Mouse (Mus musculus): ENCODE results near the gene Bcl7b. TPM values are rescaled to one million over a fixed set of nuclear protein-coding genes. Genes with fewer than 3 reads are reported as not detected.

Gene Bcl7b
- polyA plus RNA-seq, 1 experiment from 2014 or later: 43.2 TPM

DNA sequence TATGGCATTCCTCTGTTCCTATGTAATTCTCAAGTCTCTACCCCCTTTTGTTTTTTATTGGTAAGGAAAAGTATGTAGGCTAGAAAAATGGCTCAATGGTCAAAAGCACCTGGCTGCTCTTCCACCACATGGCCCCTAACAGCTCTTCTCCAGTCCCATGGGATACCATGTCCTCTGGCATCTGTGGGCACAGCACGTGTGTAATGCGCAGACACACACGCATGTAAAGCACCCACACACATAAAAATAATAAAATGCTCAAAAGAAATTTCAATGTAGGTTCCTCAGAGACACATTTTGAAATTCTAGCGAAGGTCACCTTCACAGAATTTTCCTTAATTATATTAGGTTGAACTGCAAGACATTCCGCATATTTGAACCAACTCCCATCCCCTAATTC is 1.4 kb downstream of the Bcl7b start:
- Histone ChIP-seq H3K4me3 (replicated peaks) (peak overlapping the region; percentile 68), H3K4me1 (replicated peaks) (peaks cover 6% of the 10 kb centered on the region; the same call in 1 of the 2 replicates), H3K9me3 (no peaks in the 10 kb centered on the region), H3K27me3 (no peaks in the 10 kb centered on the region), H3K36me3 (peaks cover 38% of the 10 kb centered on the region), H3K4me2 (peak overlapping the region; percentile 79), H3K9ac (replicated peaks) (peak overlapping the region; percentile 59; the same call in 1 of the 2 replicates), H3K27ac (peak overlapping the region; percentile 98; the same call in 1 of the 2 replicates)
- no peak for ATAC-seq (ENCODE audit: insufficient number of reproducible peaks, insufficient read depth, low FRiP score, low TSS enrichment, low read depth)
- WGBS: 95% methylated on average over 5 of the region's 5 CpGs

DNA sequence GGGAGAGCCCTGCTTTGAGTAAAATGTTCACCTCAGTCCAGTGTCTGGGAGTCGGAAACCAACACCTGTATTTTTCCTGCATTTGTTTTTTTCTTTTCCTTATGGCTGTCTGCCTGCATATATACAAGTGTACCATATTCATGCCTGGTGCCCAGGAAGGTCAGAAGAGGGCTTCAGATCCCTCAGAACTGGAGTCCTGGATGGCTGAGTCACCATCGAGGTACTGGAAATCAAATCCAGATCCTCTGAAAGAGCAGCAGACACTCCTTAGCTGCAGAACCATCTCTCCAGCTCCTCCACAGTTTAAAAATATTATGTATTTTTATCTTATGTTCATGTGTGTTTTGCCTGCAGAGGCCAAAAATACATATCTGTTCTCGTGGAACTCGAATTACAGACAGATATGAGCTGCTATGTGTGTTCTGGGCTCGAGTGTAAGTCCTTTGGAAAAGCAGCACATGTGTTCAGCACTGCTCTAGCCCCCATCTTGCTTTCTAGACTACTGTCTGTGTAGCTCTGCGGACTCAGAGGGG is 3.7 kb downstream of the Bcl7b start:
- WGBS: 89% methylated on average over 6 of the region's 6 CpGs
- H3K9me3 ChIP-seq: no peaks in the 10 kb centered on the region
- H3K36me3 ChIP-seq: peaks cover 57% of the 10 kb centered on the region
- no peak overlapping the region for H3K4me2 ChIP-seq
- ATAC-seq (ENCODE audit: insufficient number of reproducible peaks, insufficient read depth, low FRiP score, low TSS enrichment, low read depth): no peak
- H3K9ac ChIP-seq (replicated peaks): no peak overlapping the region
- H3K4me3 ChIP-seq (replicated peaks): no peak overlapping the region
- peaks cover 6% of the 10 kb centered on the region; the same call in 1 of the 2 replicates for H3K4me1 ChIP-seq (replicated peaks)
- H3K27ac ChIP-seq: 0 out of 2 replicates have a peak overlapping the region, but pooled peaks have one; percentile 12
- H3K27me3 ChIP-seq: no peaks in the 10 kb centered on the region

GRCm38 (mm10) chr5:135172986-135173385 is 4.9 kb downstream of the Bcl7b start:
- peaks cover 69% of the 10 kb centered on the region for H3K36me3 ChIP-seq
- ATAC-seq (ENCODE audit: insufficient number of reproducible peaks, insufficient read depth, low FRiP score, low TSS enrichment, low read depth): no peak
- H3K9ac ChIP-seq (replicated peaks): no peak overlapping the region
- no peak overlapping the region for H3K27ac ChIP-seq
- no peaks in the 10 kb centered on the region for H3K9me3 ChIP-seq
- WGBS: 94% methylated on average over 5 of the region's 5 CpGs
- no peak overlapping the region for H3K4me3 ChIP-seq (replicated peaks)
- H3K27me3 ChIP-seq: no peaks in the 10 kb centered on the region
- H3K4me1 ChIP-seq (replicated peaks): peaks cover 6% of the 10 kb centered on the region; the same call in 1 of the 2 replicates
- no peak overlapping the region for H3K4me2 ChIP-seq

DNA sequence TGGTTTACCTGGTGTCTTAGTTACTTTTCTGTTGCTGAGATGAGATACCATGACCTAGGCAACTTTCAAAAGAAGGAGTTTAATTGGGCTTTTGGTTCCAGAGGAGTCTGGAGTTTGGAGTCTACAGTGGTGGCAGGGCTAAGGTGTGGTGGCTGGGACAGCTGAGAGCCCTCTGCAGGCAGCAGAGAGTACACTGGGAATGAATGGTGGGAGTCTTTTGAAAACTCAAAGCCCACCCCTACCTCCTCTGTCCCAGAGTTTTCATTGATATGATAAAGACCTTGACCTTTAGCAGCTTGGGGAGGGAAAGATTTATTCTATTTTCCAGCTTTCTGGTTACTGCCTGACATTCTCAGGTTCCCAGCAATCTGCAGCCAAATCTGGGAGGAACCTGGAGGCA is 7.0 kb downstream of the Bcl7b start:
- H3K4me1 ChIP-seq (replicated peaks): no peaks in the 10 kb centered on the region
- no peak overlapping the region for H3K9ac ChIP-seq (replicated peaks)
- no peak for ATAC-seq (ENCODE audit: insufficient number of reproducible peaks, insufficient read depth, low FRiP score, low TSS enrichment, low read depth)
- H3K27ac ChIP-seq: no peak overlapping the region
- no peaks in the 10 kb centered on the region for H3K9me3 ChIP-seq
- no peaks in the 10 kb centered on the region for H3K27me3 ChIP-seq
- no peak overlapping the region for H3K4me2 ChIP-seq
- no peak overlapping the region for H3K4me3 ChIP-seq (replicated peaks)
- H3K36me3 ChIP-seq: peaks cover 90% of the 10 kb centered on the region

DNA sequence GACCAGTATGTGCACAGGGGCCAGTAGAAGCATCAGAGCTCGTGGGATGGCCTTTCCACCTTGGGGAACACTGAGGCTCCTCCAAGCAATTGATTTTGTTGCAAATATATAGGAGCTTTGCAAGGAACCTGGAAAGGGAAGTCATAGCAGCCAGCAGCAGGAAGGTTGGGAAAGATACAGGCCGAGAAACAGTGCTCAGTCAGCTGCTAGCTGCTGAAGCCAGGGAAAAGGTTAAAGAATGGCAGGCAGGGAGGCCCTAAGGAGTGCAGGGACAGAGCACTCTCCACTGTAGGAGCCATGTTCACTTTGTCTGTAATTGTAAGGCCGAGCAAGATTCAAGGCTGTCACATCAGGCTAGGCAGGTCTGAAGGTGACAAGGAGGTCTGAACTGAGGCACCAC is 10.4 kb downstream of the Bcl7b start:
- Histone ChIP-seq H3K4me1 (replicated peaks) (no peaks in the 10 kb centered on the region), H3K36me3 (peaks cover 86% of the 10 kb centered on the region), H3K4me3 (replicated peaks) (no peak overlapping the region), H3K4me2 (no peak overlapping the region), H3K27ac (0 out of 2 replicates have a peak overlapping the region, but pooled peaks have one; percentile 4), H3K27me3 (no peaks in the 10 kb centered on the region), H3K9ac (replicated peaks) (no peak overlapping the region), H3K9me3 (no peaks in the 10 kb centered on the region)
- 81% methylated on average over 3 of the region's 3 CpGs for WGBS
- no peak for ATAC-seq (ENCODE audit: insufficient number of reproducible peaks, insufficient read depth, low FRiP score, low TSS enrichment, low read depth)

- Histone ChIP-seq H3K4me1 (replicated peaks) (no peaks in the 10 kb centered on the region), H3K4me2 (no peak overlapping the region), H3K9me3 (no peaks in the 10 kb centered on the region), H3K4me3 (replicated peaks) (no peak overlapping the region), H3K27ac (no peak overlapping the region), H3K27me3 (no peaks in the 10 kb centered on the region), H3K9ac (replicated peaks) (no peak overlapping the region), H3K36me3 (peaks cover 81% of the 10 kb centered on the region)
- no peak for ATAC-seq (ENCODE audit: insufficient number of reproducible peaks, insufficient read depth, low FRiP score, low TSS enrichment, low read depth)
- 91% methylated on average over 4 of the region's 4 CpGs for WGBS
Measured at GRCm38 (mm10) chr5:135178996-135179395, 10.9 kb downstream of the Bcl7b start.

DNA sequence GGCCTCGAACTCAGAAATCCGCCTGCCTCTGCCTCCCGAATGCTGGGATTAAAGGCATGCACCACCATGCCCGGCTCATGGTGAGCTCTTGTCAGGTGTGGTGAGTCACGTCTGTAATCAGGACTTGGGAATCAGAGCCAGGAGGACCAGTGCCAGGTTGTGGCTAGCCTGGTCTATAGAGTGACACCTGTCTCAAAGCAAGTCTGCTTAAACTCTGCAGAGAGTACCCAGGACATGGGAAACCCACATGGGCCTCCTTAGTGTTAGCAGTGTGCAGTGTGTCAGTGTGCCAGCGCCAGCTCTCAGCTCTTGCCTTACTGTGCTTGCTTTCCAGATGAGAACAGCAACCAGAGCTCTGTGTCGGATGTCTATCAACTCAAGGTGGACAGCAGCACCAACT is 11.5 kb downstream of the Bcl7b start:
- no peaks in the 10 kb centered on the region for H3K27me3 ChIP-seq
- no peak overlapping the region for H3K27ac ChIP-seq
- 91% methylated on average over 7 of the region's 7 CpGs for WGBS
- H3K36me3 ChIP-seq: peaks cover 75% of the 10 kb centered on the region
- no peak overlapping the region for H3K9ac ChIP-seq (replicated peaks)
- H3K9me3 ChIP-seq: no peaks in the 10 kb centered on the region
- H3K4me2 ChIP-seq: no peak overlapping the region
- ATAC-seq (ENCODE audit: insufficient number of reproducible peaks, insufficient read depth, low FRiP score, low TSS enrichment, low read depth): no peak
- no peaks in the 10 kb centered on the region for H3K4me1 ChIP-seq (replicated peaks)
- H3K4me3 ChIP-seq (replicated peaks): no peak overlapping the region

DNA sequence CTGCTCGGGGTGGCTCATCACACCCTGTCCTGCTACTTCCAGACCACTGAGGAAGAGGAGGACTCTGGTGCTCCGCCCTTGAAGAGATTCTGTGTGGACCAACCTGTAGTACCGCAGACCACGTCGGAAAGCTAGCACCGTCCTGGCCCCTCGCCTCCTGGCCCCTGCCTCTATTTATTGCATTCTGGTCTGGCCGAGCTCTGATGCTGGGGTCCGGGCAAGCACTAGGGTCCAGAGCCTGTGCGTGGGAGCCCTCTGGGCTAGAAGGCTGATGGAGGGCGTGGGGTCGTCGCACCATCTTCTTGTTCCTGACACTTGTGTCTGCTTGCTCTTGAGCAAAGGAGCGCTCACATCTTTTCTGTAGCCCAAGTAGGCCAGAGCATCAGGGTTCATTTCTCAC is 12.7 kb downstream of the Bcl7b start:
- H3K9me3 ChIP-seq: no peaks in the 10 kb centered on the region
- no peak overlapping the region for H3K9ac ChIP-seq (replicated peaks)
- no peak overlapping the region for H3K27ac ChIP-seq
- no peak for ATAC-seq (ENCODE audit: insufficient number of reproducible peaks, insufficient read depth, low FRiP score, low TSS enrichment, low read depth)
- H3K27me3 ChIP-seq: no peaks in the 10 kb centered on the region
- WGBS: 92% methylated on average over 14 of the region's 14 CpGs
- H3K4me2 ChIP-seq: no peak overlapping the region
- no peaks in the 10 kb centered on the region for H3K4me1 ChIP-seq (replicated peaks)
- H3K4me3 ChIP-seq (replicated peaks): no peak overlapping the region
- peaks cover 67% of the 10 kb centered on the region for H3K36me3 ChIP-seq

DNA sequence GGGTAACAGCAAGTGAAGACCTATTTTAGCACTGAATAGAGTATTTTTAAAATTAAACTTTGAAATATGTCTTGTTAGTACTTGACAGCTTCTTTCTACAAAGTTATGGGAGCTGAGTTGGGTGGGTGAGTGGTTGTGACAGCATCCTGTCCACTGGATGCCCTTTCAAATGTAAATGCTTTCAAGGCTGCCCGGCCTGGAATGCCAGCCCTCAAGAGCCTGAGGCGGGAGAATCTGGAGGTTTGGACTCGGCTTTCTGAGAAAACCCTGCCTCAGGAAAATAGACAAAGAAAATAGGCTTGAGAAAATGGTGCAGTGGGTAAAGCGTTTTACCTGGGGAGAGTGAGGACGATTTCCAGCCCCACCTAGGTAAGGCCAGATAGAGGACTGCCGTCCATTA is 13.7 kb downstream of the Bcl7b start:
- no peaks in the 10 kb centered on the region for H3K27me3 ChIP-seq
- H3K27ac ChIP-seq: no peak overlapping the region
- no peak overlapping the region for H3K9ac ChIP-seq (replicated peaks)
- no peaks in the 10 kb centered on the region for H3K4me1 ChIP-seq (replicated peaks)
- WGBS: 82% methylated on average over 6 of the region's 6 CpGs
- H3K9me3 ChIP-seq: no peaks in the 10 kb centered on the region
- H3K4me2 ChIP-seq: no peak overlapping the region
- H3K4me3 ChIP-seq (replicated peaks): no peak overlapping the region
- ATAC-seq (ENCODE audit: insufficient number of reproducible peaks, insufficient read depth, low FRiP score, low TSS enrichment, low read depth): no peak
- H3K36me3 ChIP-seq: peaks cover 61% of the 10 kb centered on the region

DNA sequence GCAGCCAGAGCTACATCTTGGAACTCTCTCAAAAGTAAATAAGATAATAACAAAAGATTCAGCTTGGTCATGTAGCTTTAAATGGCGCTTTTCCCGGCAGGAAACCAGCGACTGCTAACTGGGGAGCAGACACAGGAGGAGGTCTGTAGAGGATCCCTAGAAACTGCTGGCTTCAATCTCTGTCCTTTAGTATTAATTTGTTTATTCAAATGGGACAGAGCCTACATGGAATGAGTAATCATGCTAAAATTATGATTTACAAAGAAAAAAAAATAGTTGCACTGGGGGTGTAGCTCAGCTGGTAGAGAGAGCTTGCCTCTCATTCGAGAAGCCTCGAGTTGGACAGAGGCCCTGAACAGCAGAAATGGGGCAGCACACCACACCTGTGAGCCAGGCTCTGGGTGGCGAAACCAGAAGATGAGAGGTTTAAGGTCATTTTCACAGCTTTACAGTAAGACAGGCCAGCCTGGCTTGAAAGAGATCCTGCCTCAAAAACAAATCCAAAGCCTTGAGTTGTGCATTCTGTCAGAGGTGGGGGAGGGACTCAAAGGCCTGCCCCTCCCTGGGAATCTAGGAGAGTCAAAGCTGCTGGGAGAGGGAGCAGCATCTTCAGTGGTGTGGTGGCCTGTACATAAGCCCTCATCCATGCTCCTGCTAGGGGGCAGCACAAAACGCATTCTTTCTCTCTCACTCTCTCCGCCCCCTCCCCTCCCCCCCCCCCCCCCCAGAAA is 15.2 kb downstream of the Bcl7b start:
- no peak overlapping the region for H3K9ac ChIP-seq (replicated peaks)
- no peak overlapping the region for H3K4me3 ChIP-seq (replicated peaks)
- H3K9me3 ChIP-seq: no peaks in the 10 kb centered on the region
- no peak overlapping the region for H3K27ac ChIP-seq
- no peaks in the 10 kb centered on the region for H3K4me1 ChIP-seq (replicated peaks)
- 57% methylated on average over 8 of the region's 8 CpGs for WGBS
- no peak for ATAC-seq (ENCODE audit: insufficient number of reproducible peaks, insufficient read depth, low FRiP score, low TSS enrichment, low read depth)
- no peak overlapping the region for H3K4me2 ChIP-seq
- no peaks in the 10 kb centered on the region for H3K27me3 ChIP-seq
- H3K36me3 ChIP-seq: peaks cover 46% of the 10 kb centered on the region

- Histone ChIP-seq H3K4me3 (replicated peaks) (no peak overlapping the region), H3K9ac (replicated peaks) (no peak overlapping the region), H3K27me3 (no peaks in the 10 kb centered on the region), H3K9me3 (no peaks in the 10 kb centered on the region), H3K4me1 (replicated peaks) (peaks cover 14% of the 10 kb centered on the region), H3K36me3 (peaks cover 37% of the 10 kb centered on the region), H3K4me2 (no peak overlapping the region), H3K27ac (no peak overlapping the region)
- no peak for ATAC-seq (ENCODE audit: insufficient number of reproducible peaks, insufficient read depth, low FRiP score, low TSS enrichment, low read depth)
- WGBS: 95% methylated on average over 3 of the region's 3 CpGs
Measured at GRCm38 (mm10) chr5:135185016-135185415, 16.9 kb downstream of the Bcl7b start.

GRCm38 (mm10) chr5:135185596-135185995 is 17.5 kb downstream of the Bcl7b start:
- Histone ChIP-seq H3K4me1 (replicated peaks) (peaks cover 18% of the 10 kb centered on the region), H3K9ac (replicated peaks) (no peak overlapping the region), H3K4me2 (no peak overlapping the region), H3K36me3 (peaks cover 37% of the 10 kb centered on the region), H3K27ac (no peak overlapping the region), H3K9me3 (no peaks in the 10 kb centered on the region), H3K27me3 (no peaks in the 10 kb centered on the region), H3K4me3 (replicated peaks) (no peak overlapping the region)
- WGBS: 43% methylated on average over 3 of the region's 3 CpGs
- no peak for ATAC-seq (ENCODE audit: insufficient number of reproducible peaks, insufficient read depth, low FRiP score, low TSS enrichment, low read depth)
